Mouse (Mus musculus) kidney, adult 2 months (tissue): Measurements from ENCODE around the gene Ly6g.

ENCODE experiments used
- CTCF ChIP-seq: fragments of 200-500 bp; conservative IDR thresholded peaks from 2 replicates; pipeline ENCODE4 v1.5.1; 2011; ENCODE audit warnings: low read depth, mild to moderate bottlenecking, control low read depth, low read length, moderate library complexity, mixed read lengths; ENCODE audit not compliant: insufficient read depth, insufficient read length
- POLR2A ChIP-seq: fragments of 200-500 bp; IDR thresholded peaks from one replicate; pipeline ENCODE4 v1.6.1; 2011; ENCODE audit warnings: low read depth, low read length, control low read depth

DNA sequence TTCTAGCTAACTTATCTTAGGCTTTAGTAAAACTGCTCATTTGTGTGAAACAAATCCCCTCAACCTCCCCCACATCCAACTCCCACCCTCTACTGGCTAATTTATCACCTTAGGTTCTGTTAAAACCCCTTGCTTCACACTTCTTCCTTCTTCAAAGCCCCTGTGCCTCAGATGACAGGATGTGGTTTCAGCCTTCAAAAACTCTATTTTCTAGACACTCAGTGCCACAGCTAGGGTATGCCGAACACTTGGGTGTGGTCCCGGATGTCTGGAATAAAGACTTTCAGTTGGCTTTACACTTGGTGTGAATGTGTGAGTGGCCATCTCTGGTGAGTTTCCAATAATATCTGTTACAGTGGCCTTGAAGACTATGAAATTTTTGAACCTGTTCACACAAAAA lies 38.5 kb upstream of the Ly6g start:
- TF ChIP-seq CTCF, result no peak
- TF ChIP-seq POLR2A, result no peak
